Mouse (Mus musculus): ENCODE data around the gene Treml4.

GRCm38 (mm10) chr17:48324258-48324657, 60.2 kb downstream of the Treml4 start:
- no peak for TF ChIP-seq CTCF (IDR thresholded peaks at IDR 0.05; ENCODE audit: control insufficient read depth, insufficient read depth, insufficient read length)
- no peak for TF ChIP-seq MYOD1 (IDR thresholded peaks at IDR 0.05; ENCODE audit: control insufficient read depth, insufficient read length, low read depth)
- no peak for TF ChIP-seq CEBPB (IDR thresholded peaks at IDR 0.05; ENCODE audit: low read depth)
- no peak for TF ChIP-seq FOSL1 (IDR thresholded peaks at IDR 0.05; ENCODE audit: insufficient read depth, low read length, poor library complexity, severe bottlenecking)
- no peak for TF ChIP-seq USF1 (IDR thresholded peaks at IDR 0.05; ENCODE audit: low read depth)
- TF ChIP-seq MAX (IDR thresholded peaks at IDR 0.05), result no peak
- TF ChIP-seq MYOG (IDR thresholded peaks at IDR 0.05; ENCODE audit: control insufficient read depth, extremely low read depth, insufficient read length), result no peak
